Mouse (Mus musculus) liver, embryonic 18 days (tissue): Measurements from ENCODE around the gene H2afj. TPM values are rescaled to one million over a fixed set of nuclear protein-coding genes. Genes with fewer than 3 reads are reported as not detected.

ENCODE experiments used
- polyA plus RNA-seq: library from polyadenylated mRNA; depleted of rRNA; stranded (reverse); fragments of >200 nt; gene quantifications from 2 replicates; pipeline ENCODE4 v1.2.3, GENCODE M21; 2012; rRNA removed

H2afj gene
- polyA plus RNA-seq, result 92.2 and 105 TPM in 2 replicates

GRCm38 (mm10) chr6:136808014-136808417 lies at the start of gene H2afj:
Gene H2afj, plus strand, starts transcription at chr6:136808244.

GRCm38 (mm10) chr6:136781377-136781986 lies 26.6 kb upstream of the H2afj start, which contains the start of gene Gucy2c:
Gene Gucy2c, minus strand, starts transcription at chr6:136781765.

GRCm38 (mm10) chr6:136803739-136804633 lies 4.1 kb upstream of the H2afj start, which contains the start of gene Hist4h4:
Gene Hist4h4, minus strand, starts transcription at chr6:136804415.

GRCm38 (mm10) chr6:136827516-136827880 lies 19.5 kb downstream of the H2afj start, which contains the start of gene BC049715:
Gene BC049715, plus strand, starts transcription at chr6:136827626.

GRCm38 (mm10) chr6:136827881-136828561 lies 20.0 kb downstream of the H2afj start, which contains the start of gene Wbp11:
Gene Wbp11, minus strand, starts transcription at chr6:136828233.

GRCm38 (mm10) chr6:136835352-136835751 lies 27.3 kb downstream of the H2afj start, which contains the start of gene Smco3:
Gene Smco3, minus strand, starts transcription at chr6:136835452.

GRCm38 (mm10) chr6:136857186-136857872 lies 49.3 kb downstream of the H2afj start, which contains the start of gene Art4:
Gene Art4, minus strand, starts transcription at chr6:136857733.

Other genes with a start within 250 kb of the H2afj start
- 22.4 and 25.5 TPM in 2 replicates for gene Plbd1, start 146.3 kb upstream of the H2afj start, polyA plus RNA-seq
- 0.75 and 0.83 TPM in 2 replicates for gene Gucy2c, start 26.5 kb upstream of the H2afj start, polyA plus RNA-seq
- gene Hist4h4, start 3.8 kb upstream of the H2afj start, polyA plus RNA-seq, result 0.76 and 0.89 TPM in 2 replicates
- gene BC049715, start 19.4 kb downstream of the H2afj start, polyA plus RNA-seq, result 0.29 and 0.90 TPM in 2 replicates
- 19.3 and 23.3 TPM in 2 replicates for gene Wbp11, start 20.0 kb downstream of the H2afj start, polyA plus RNA-seq
- 0.04 and 0.12 TPM in 2 replicates for gene Smco3, start 27.2 kb downstream of the H2afj start, polyA plus RNA-seq
- 10.2 and 11.2 TPM in 2 replicates for gene Art4, start 49.5 kb downstream of the H2afj start, polyA plus RNA-seq
- 9.0 and 9.7 TPM in 2 replicates for gene Mgp, start 67.6 kb downstream of the H2afj start, polyA plus RNA-seq
- gene Erp27, start 113.9 kb downstream of the H2afj start, polyA plus RNA-seq, result 0.44 and 0.49 TPM in 2 replicates
- gene Pde6h, start 115.6 kb downstream of the H2afj start, polyA plus RNA-seq, result 0.10 TPM in 2 replicates
- gene Arhgdib, start 133.7 kb downstream of the H2afj start, polyA plus RNA-seq, result 173 and 214 TPM in 2 replicates